Mouse (Mus musculus): ENCODE data around the gene Pate4. TPM values are rescaled to one million over a fixed set of nuclear protein-coding genes. Genes with fewer than 3 reads are reported as not detected.
A peak's percentile ranks its signal among the peaks of the same experiment; 100 is the strongest.

Pate4 gene
- polyA plus RNA-seq, 1 experiment: not detected

- no peak overlapping the region for H3K4me3 ChIP-seq (replicated peaks; ENCODE audit: control insufficient read depth, low read depth, low read length)
- H3K4me1 ChIP-seq (ENCODE audit: control insufficient read depth, insufficient read depth, low read length): no peaks in the 10 kb centered on the region; the same call in 1 of the 2 replicates
- H3K27ac ChIP-seq (ENCODE audit: control insufficient read depth, insufficient read depth, low read depth, low read length, poor library complexity): no peak overlapping the region; the same call in 1 of the 2 replicates
- TF ChIP-seq CTCF (IDR thresholded peaks at IDR 0.05; ENCODE audit: control insufficient read depth, insufficient read depth, low read length): no peak
- no peak for TF ChIP-seq POLR2A (IDR thresholded peaks at IDR 0.05; ENCODE audit: borderline replicate concordance, control insufficient read depth, low read depth, low read length)
- 13% methylated on average over 5 of the region's 5 CpGs for WGBS
Measured at GRCm38 (mm10) chr9:35570663-35571062, 41.1 kb downstream of the Pate4 start.

GRCm38 (mm10) chr9:35569571-35570534 lies 41.9 kb downstream of the Pate4 start, which contains the start of the genes Pate2 and Hyls1:
TSS of gene Pate2 (plus strand) at chr9:35570284.
TSS of gene Hyls1 (minus strand) at chr9:35570398.
- H3K27ac ChIP-seq (ENCODE audit: control insufficient read depth, insufficient read depth, low read depth, low read length, poor library complexity): peak within 1 kb of the TSS; percentile 95
- TF ChIP-seq POLR2A (IDR thresholded peaks at IDR 0.05; ENCODE audit: borderline replicate concordance, control insufficient read depth, low read depth, low read length) (peak; percentile 89), CTCF (IDR thresholded peaks at IDR 0.05; ENCODE audit: control insufficient read depth, insufficient read depth, low read length) (peak; percentile 12; the same call in 1 of the 2 replicates)
- under 1% methylated on average over 86 of the region's 86 CpGs for WGBS
- peak within 1 kb of the TSS; percentile 92 for H3K4me3 ChIP-seq (replicated peaks; ENCODE audit: control insufficient read depth, low read depth, low read length)
- H3K4me1 ChIP-seq (ENCODE audit: control insufficient read depth, insufficient read depth, low read length): no peaks in the 10 kb centered on the region; the same call in 1 of the 2 replicates

DNA sequence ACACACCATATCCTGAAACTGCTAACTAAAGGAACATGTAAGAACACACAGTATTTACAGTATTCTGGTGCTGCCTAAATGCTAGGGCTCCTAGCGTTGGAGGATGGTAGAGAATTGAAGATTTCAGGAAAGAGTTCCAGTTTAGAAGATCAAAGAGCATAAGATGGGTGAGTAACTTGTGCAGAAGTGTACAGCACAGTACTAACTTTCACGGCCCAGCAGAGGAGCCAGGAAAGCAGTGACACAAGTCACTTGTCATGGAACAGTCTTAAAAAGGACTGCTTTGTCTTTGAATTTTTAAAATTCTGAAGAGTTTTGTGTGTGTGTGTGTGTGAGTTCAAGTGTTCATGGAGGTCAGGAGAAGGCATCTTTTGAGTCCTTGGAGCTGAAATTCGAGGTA lies 43.7 kb downstream of the Pate4 start:
- Histone ChIP-seq H3K4me1 (ENCODE audit: control insufficient read depth, insufficient read depth, low read length) (no peaks in the 10 kb centered on the region; the same call in 1 of the 2 replicates), H3K27ac (ENCODE audit: control insufficient read depth, insufficient read depth, low read depth, low read length, poor library complexity) (no peak overlapping the region), H3K4me3 (replicated peaks; ENCODE audit: control insufficient read depth, low read depth, low read length) (no peak overlapping the region)
- TF ChIP-seq CTCF (IDR thresholded peaks at IDR 0.05; ENCODE audit: control insufficient read depth, insufficient read depth, low read length) (no peak), POLR2A (IDR thresholded peaks at IDR 0.05; ENCODE audit: borderline replicate concordance, control insufficient read depth, low read depth, low read length) (no peak)
- 88% methylated on average over 3 of the region's 3 CpGs for WGBS

- 88% methylated on average over 5 of the region's 5 CpGs for WGBS
- TF ChIP-seq POLR2A (IDR thresholded peaks at IDR 0.05; ENCODE audit: borderline replicate concordance, control insufficient read depth, low read depth, low read length) (no peak), CTCF (IDR thresholded peaks at IDR 0.05; ENCODE audit: control insufficient read depth, insufficient read depth, low read length) (no peak)
- Histone ChIP-seq H3K4me3 (replicated peaks; ENCODE audit: control insufficient read depth, low read depth, low read length) (no peak overlapping the region), H3K27ac (ENCODE audit: control insufficient read depth, insufficient read depth, low read depth, low read length, poor library complexity) (no peak overlapping the region), H3K4me1 (ENCODE audit: control insufficient read depth, insufficient read depth, low read length) (no peaks in the 10 kb centered on the region)
Measured at GRCm38 (mm10) chr9:35564536-35565240, 47.1 kb downstream of the Pate4 start.

GRCm38 (mm10) chr9:35561583-35561982 lies 50.2 kb downstream of the Pate4 start:
- 45% methylated on average over 6 of the region's 6 CpGs for WGBS
- Histone ChIP-seq H3K4me1 (ENCODE audit: control insufficient read depth, insufficient read depth, low read length) (no peaks in the 10 kb centered on the region), H3K4me3 (replicated peaks; ENCODE audit: control insufficient read depth, low read depth, low read length) (no peak overlapping the region), H3K27ac (ENCODE audit: control insufficient read depth, insufficient read depth, low read depth, low read length, poor library complexity) (no peak overlapping the region)
- TF ChIP-seq POLR2A (IDR thresholded peaks at IDR 0.05; ENCODE audit: borderline replicate concordance, control insufficient read depth, low read depth, low read length): no peak
- no peak for TF ChIP-seq CTCF (IDR thresholded peaks at IDR 0.05; ENCODE audit: control insufficient read depth, insufficient read depth, low read length)

DNA sequence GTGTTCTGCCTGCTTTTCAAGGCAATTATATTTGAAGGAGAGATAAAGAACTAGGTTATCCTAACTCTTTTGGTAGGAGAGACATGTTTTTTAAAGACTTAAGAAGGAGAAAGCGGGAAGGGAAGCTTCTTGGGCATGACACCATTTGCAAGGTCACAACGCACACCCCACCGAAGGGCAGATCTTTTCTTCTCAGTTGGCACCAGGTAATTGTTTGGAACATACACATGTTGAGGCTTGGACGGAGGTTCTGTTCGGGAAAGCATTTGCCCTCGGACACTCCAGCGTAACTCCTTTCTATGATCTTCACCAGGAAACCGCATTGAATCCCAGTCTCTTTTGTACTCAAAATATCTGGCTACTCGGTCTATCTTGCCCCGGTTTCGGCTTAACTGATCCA lies 50.7 kb downstream of the Pate4 start:
- WGBS: 92% methylated on average over 11 of the region's 11 CpGs
- Histone ChIP-seq H3K27ac (ENCODE audit: control insufficient read depth, insufficient read depth, low read depth, low read length, poor library complexity) (no peak overlapping the region), H3K4me3 (replicated peaks; ENCODE audit: control insufficient read depth, low read depth, low read length) (no peak overlapping the region), H3K4me1 (ENCODE audit: control insufficient read depth, insufficient read depth, low read length) (no peaks in the 10 kb centered on the region)
- TF ChIP-seq CTCF (IDR thresholded peaks at IDR 0.05; ENCODE audit: control insufficient read depth, insufficient read depth, low read length) (no peak), POLR2A (IDR thresholded peaks at IDR 0.05; ENCODE audit: borderline replicate concordance, control insufficient read depth, low read depth, low read length) (no peak)

GRCm38 (mm10) chr9:35559009-35559890 lies 52.5 kb downstream of the Pate4 start:
- Histone ChIP-seq H3K4me3 (replicated peaks; ENCODE audit: control insufficient read depth, low read depth, low read length) (peak overlapping the region; percentile 81), H3K4me1 (ENCODE audit: control insufficient read depth, insufficient read depth, low read length) (no peaks in the 10 kb centered on the region), H3K27ac (ENCODE audit: control insufficient read depth, insufficient read depth, low read depth, low read length, poor library complexity) (no peak overlapping the region)
- TF ChIP-seq POLR2A (IDR thresholded peaks at IDR 0.05; ENCODE audit: borderline replicate concordance, control insufficient read depth, low read depth, low read length): peak; percentile 51; the same call in 1 of the 2 replicates
- no peak for TF ChIP-seq CTCF (IDR thresholded peaks at IDR 0.05; ENCODE audit: control insufficient read depth, insufficient read depth, low read length)
- under 1% methylated on average over 31 of the region's 31 CpGs for WGBS

All from bone marrow, adult 2 months (tissue).